Mouse (Mus musculus) testis, adult 2 months (tissue): ENCODE results near the gene Rxfp2.

Source experiments
- CTCF ChIP-seq: fragments of 200-500 bp; IDR thresholded peaks from 2 replicates; pipeline ENCODE4 v1.5.1; 2012; ENCODE audit warnings: low read depth, mild to moderate bottlenecking, inconsistent platforms, low read length, moderate library complexity; ENCODE audit not compliant: control insufficient read depth, insufficient read depth, insufficient replicate concordance
- POLR2A ChIP-seq: fragments of 200-500 bp; IDR thresholded peaks from 2 replicates; pipeline ENCODE4 v1.6.1; 2012; ENCODE audit warnings: low read depth, mild to moderate bottlenecking, inconsistent platforms, low read length, moderate library complexity; ENCODE audit not compliant: control insufficient read depth

DNA sequence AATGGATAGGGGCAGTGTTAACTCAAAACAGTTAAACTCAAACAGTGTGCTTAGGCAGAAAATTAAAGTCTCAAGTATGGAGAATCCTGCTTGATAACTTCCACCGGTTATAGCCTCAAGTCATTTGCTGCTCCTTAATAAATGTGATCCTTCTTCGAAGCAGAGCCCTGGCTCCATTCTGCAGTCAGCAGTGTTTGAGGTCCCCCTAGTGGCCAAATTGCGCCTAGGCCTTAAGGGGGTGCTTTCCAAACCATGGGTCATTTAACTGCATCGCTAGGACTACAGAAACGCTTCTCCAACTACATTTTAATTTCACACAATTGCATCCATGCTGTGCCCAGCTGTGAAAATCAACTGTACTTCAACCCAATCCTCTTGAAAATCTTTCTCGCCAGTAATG is 2.4 kb downstream of the Rxfp2 start:
- TF ChIP-seq CTCF (peak; percentile 79; the same call in 1 of the 2 replicates), POLR2A (no peak)
